Mouse (Mus musculus): ENCODE data around the gene Rfxank. TPM values are rescaled to one million over a fixed set of nuclear protein-coding genes. Genes with fewer than 3 reads are reported as not detected.

Rfxank gene
- polyA plus RNA-seq, 1 experiment = 24.8 TPM

DNA sequence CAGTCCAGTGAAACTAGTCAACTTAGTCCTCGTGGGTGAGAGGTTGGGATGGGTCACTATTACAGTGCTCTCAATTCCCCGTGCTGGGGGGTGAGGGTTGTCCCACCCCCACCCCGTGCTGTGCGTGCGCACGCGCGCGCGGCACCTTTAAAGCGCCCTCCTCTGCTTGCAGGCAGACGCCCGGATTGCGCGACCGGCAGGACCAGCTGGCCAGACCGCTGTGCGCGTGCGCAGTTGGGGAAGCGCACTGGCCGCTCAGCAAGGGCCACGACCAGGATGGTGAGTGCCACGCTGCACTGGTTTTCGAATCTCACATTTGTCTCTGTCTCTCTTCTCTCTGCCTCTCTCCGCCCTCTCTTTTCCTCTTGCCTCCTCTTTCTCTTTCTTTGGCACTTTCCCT, 55.7 kb downstream of the Rfxank start, which contains the start of gene Hapln4:
Hapln4 (plus strand) TSS at position 173 of the 400 bp plus-strand sequence.
- peak; percentile 91 to 93 for DNase-seq
- H3K4me1 ChIP-seq (ENCODE audit: control insufficient read depth, insufficient read depth, low read length) = no peaks in the 10 kb centered on the region; the same call in 1 of the 2 replicates
- peak within 1 kb of the TSS; percentile 89 for H3K4me3 ChIP-seq (replicated peaks; ENCODE audit: insufficient read depth, low read depth, low read length)
- no peaks in the 10 kb centered on the region; the same call in 1 of the 2 replicates for H3K27me3 ChIP-seq (ENCODE audit: control insufficient read depth, insufficient read depth, low read length)
- TF ChIP-seq POLR2A (IDR thresholded peaks at IDR 0.05; ENCODE audit: borderline replicate concordance, insufficient read depth, low read length) (peak; percentile 84), CTCF (IDR thresholded peaks at IDR 0.05; ENCODE audit: borderline replicate concordance, insufficient read depth, low read depth, low read length) (no peak)
- no peak within 1 kb of the TSS for H3K27ac ChIP-seq (ENCODE audit: insufficient read depth, low read length)
- WGBS = under 1% methylated on average over 26 of the region's 26 CpGs

GRCm38 (mm10) chr8:70081976-70082375, 57.0 kb downstream of the Rfxank start:
- H3K4me1 ChIP-seq (ENCODE audit: control insufficient read depth, insufficient read depth, low read length) = no peaks in the 10 kb centered on the region; the same call in 1 of the 2 replicates
- no peak overlapping the region for H3K27ac ChIP-seq (ENCODE audit: insufficient read depth, low read length)
- no peak overlapping the region for H3K4me3 ChIP-seq (replicated peaks; ENCODE audit: insufficient read depth, low read depth, low read length)
- TF ChIP-seq CTCF (IDR thresholded peaks at IDR 0.05; ENCODE audit: borderline replicate concordance, insufficient read depth, low read depth, low read length) (no peak), POLR2A (IDR thresholded peaks at IDR 0.05; ENCODE audit: borderline replicate concordance, insufficient read depth, low read length) (no peak)
- peak; percentile 48 to 52 for DNase-seq
- no peaks in the 10 kb centered on the region; the same call in 1 of the 2 replicates for H3K27me3 ChIP-seq (ENCODE audit: control insufficient read depth, insufficient read depth, low read length)
- 6% methylated on average over 2 of the region's 2 CpGs for WGBS

Other genes with a start within 250 kb of the Rfxank start
- 0.22 and 0.29 TPM in 2 replicates for gene Tssk6, start 237.0 kb downstream of the Rfxank start, polyA plus RNA-seq (2012; rRNA removed)
- gene Ndufa13, start 236.6 kb downstream of the Rfxank start, polyA plus RNA-seq (2012; rRNA removed) = 221 and 239 TPM in 2 replicates
- gene Yjefn3, start 236.4 kb downstream of the Rfxank start, polyA plus RNA-seq (2012; rRNA removed) = 15.4 and 16.8 TPM in 2 replicates
- 31.9 and 36.9 TPM in 2 replicates for gene Gatad2a, start 142.8 kb downstream of the Rfxank start, polyA plus RNA-seq (2012; rRNA removed)
- 90.1 and 92.9 TPM in 2 replicates for gene Mau2, start 96.4 kb downstream of the Rfxank start, polyA plus RNA-seq (2012; rRNA removed)
- gene Sugp1, start 96.3 kb downstream of the Rfxank start, polyA plus RNA-seq (2012; rRNA removed) = 41.7 and 43.6 TPM in 2 replicates
- gene Tm6sf2, start 66.2 kb downstream of the Rfxank start, polyA plus RNA-seq (2012; rRNA removed) = 6.9 and 7.3 TPM in 2 replicates
- gene Hapln4, start 55.7 kb downstream of the Rfxank start, polyA plus RNA-seq (2012; rRNA removed) = 117 and 124 TPM in 2 replicates
- 13.3 and 15.2 TPM in 2 replicates for gene Ncan, start 18.3 kb downstream of the Rfxank start, polyA plus RNA-seq (2012; rRNA removed)
- 19.9 and 20.9 TPM in 2 replicates for gene Nr2c2ap, start 7.8 kb downstream of the Rfxank start, polyA plus RNA-seq (2012; rRNA removed)
- 98.9 and 101 TPM in 2 replicates for gene Borcs8, start 345 bp upstream of the Rfxank start, polyA plus RNA-seq (2012; rRNA removed)
- 0.38 and 0.43 TPM in 2 replicates for gene Mef2b, start 557 bp upstream of the Rfxank start, polyA plus RNA-seq (2012; rRNA removed)
- gene Tmem161a, start 33.2 kb upstream of the Rfxank start, polyA plus RNA-seq (2012; rRNA removed) = 61.4 and 66.0 TPM in 2 replicates
- 45.5 and 46.3 TPM in 2 replicates for gene Slc25a42, start 73.2 kb upstream of the Rfxank start, polyA plus RNA-seq (2012; rRNA removed)
- 102 and 108 TPM in 2 replicates for gene Sugp2, start 95.1 kb upstream of the Rfxank start, polyA plus RNA-seq (2012; rRNA removed)
- gene Armc6, start 95.3 kb upstream of the Rfxank start, polyA plus RNA-seq (2012; rRNA removed) = 45.8 and 46.7 TPM in 2 replicates
- gene Homer3, start 143.7 kb upstream of the Rfxank start, polyA plus RNA-seq (2012; rRNA removed) = 262 and 322 TPM in 2 replicates
- gene Ddx49, start 163.3 kb upstream of the Rfxank start, polyA plus RNA-seq (2012; rRNA removed) = 42.9 and 45.0 TPM in 2 replicates
- 286 and 287 TPM in 2 replicates for gene Cope, start 163.4 kb upstream of the Rfxank start, polyA plus RNA-seq (2012; rRNA removed)
- 55.5 and 56.8 TPM in 2 replicates for gene Cers1, start 176.6 kb upstream of the Rfxank start, polyA plus RNA-seq (2012; rRNA removed)
- gene Gdf1, start 190.7 kb upstream of the Rfxank start, polyA plus RNA-seq (2012; rRNA removed) = 19.1 and 21.0 TPM in 2 replicates
- gene Upf1, start 214.1 kb upstream of the Rfxank start, polyA plus RNA-seq (2012; rRNA removed) = 37.9 and 41.3 TPM in 2 replicates
- gene Comp, start 234.4 kb upstream of the Rfxank start, polyA plus RNA-seq (2012; rRNA removed) = 2.2 and 3.1 TPM in 2 replicates

Measured in cerebellum, adult 2 months (tissue).